Mouse (Mus musculus) CH12.LX (cell line): Measurements from ENCODE around the gene Rnf7. TPM values are rescaled to one million over a fixed set of nuclear protein-coding genes. Genes with fewer than 3 reads are reported as not detected.
"Not testable (repeated sequence)": the region's sequence is repeated elsewhere in the genome, so short reads cannot be mapped to it uniquely, and the experiment has no call there.

Experiments used
- DNase-seq: peaks from one replicate; pipeline ENCODE4 v3.0.0-alpha.2; 2013; ENCODE audit errors: extremely low read depth
- H3K27ac ChIP-seq: 2 replicates; pipeline ENCODE4 v1.5.1; 2012; ENCODE audit warnings: low read depth, mild to moderate bottlenecking, control low read depth, moderate library complexity; ENCODE audit not compliant: insufficient read depth
- H3K27me3 ChIP-seq: replicated peaks from 2 replicates; pipeline ENCODE3; 2012; ENCODE audit warnings: inconsistent platforms
- H3K36me3 ChIP-seq, 2 experiments: replicated peaks in 1 of 2; 2 replicates each; pipeline versions ENCODE3 to v1.6.1; 2012; ENCODE audit warnings: inconsistent platforms in 1 of 2, low read length in 1 of 2, mild to moderate bottlenecking in 1 of 2, mixed read lengths in 1 of 2, moderate library complexity in 1 of 2; ENCODE audit not compliant: control insufficient read depth in 1 of 2, insufficient read depth in 1 of 2
- H3K4me1 ChIP-seq, 2 experiments: 2 replicates each; pipeline ENCODE4 v1.6.1; 2012; ENCODE audit warnings: inconsistent platforms in 1 of 2, moderate library complexity in 1 of 2; ENCODE audit not compliant: insufficient read depth in 2 of 2, control insufficient read depth in 1 of 2
- H3K4me2 ChIP-seq: 2 replicates; pipeline ENCODE4 v1.6.1; 2012; ENCODE audit warnings: low read depth, mild to moderate bottlenecking, control low read depth; ENCODE audit not compliant: poor library complexity, insufficient read depth, severe bottlenecking
- H3K4me3 ChIP-seq, 3 experiments: fragments of 150-350 bp in 1 of 3; sonication (generic) in 1 of 3; replicated peaks in 1 of 3; 2 replicates each; pipeline versions ENCODE3 to v1.5.1; 2011 to 2012; ENCODE audit warnings: low read depth in 2 of 3, low read length in 2 of 3, mild to moderate bottlenecking in 2 of 3, moderate library complexity in 2 of 3, control low read depth in 1 of 3, improper control_type of control experiment in 1 of 3, inconsistent platforms in 1 of 3, mixed read lengths in 1 of 3; ENCODE audit not compliant: poor library complexity in 1 of 3
- H3K79me2 ChIP-seq: replicated peaks from 2 replicates; pipeline ENCODE4 v1.6.1; 2012; ENCODE audit warnings: mild to moderate bottlenecking, moderate library complexity; ENCODE audit not compliant: control insufficient read depth, poor library complexity, insufficient read depth, severe bottlenecking; ENCODE audit errors: extremely low read depth
- H3K9ac ChIP-seq: 2 replicates; pipeline ENCODE4 v1.6.1; 2012; ENCODE audit warnings: low read depth, mild to moderate bottlenecking, control low read depth, moderate library complexity; ENCODE audit not compliant: insufficient read depth
- H3K9me3 ChIP-seq: replicated peaks from 2 replicates; pipeline ENCODE3; 2012; ENCODE audit warnings: low read length, inconsistent platforms, mixed read lengths
- CTCF ChIP-seq, 2 experiments: IDR thresholded peaks in 1 of 2; conservative IDR thresholded peaks in 1 of 2; 2 replicates each; pipeline ENCODE4 v1.5.1; 2011 to 2012; ENCODE audit warnings: low read depth in 2 of 2, low read length in 2 of 2, improper control_type of control experiment in 1 of 2, inconsistent platforms in 1 of 2, mild to moderate bottlenecking in 1 of 2, moderate library complexity in 1 of 2
- ELF1 ChIP-seq: IDR thresholded peaks from 2 replicates; pipeline ENCODE4 v1.6.1; 2014; ENCODE audit warnings: low read depth, mild to moderate bottlenecking, inconsistent platforms, low read length, improper control_type of control experiment
- EP300 ChIP-seq: IDR thresholded peaks from 2 replicates; pipeline ENCODE4 v1.6.1; 2011; ENCODE audit warnings: low read length, improper control_type of control experiment
- ETS1 ChIP-seq: conservative IDR thresholded peaks from 2 replicates; pipeline ENCODE4 v1.6.1; 2012; ENCODE audit warnings: low read depth, mild to moderate bottlenecking, inconsistent platforms, low read length, improper control_type of control experiment, moderate library complexity
- HCFC1 ChIP-seq: IDR thresholded peaks from 2 replicates; pipeline ENCODE4 v1.6.1; 2012; ENCODE audit warnings: low read depth, mild to moderate bottlenecking, inconsistent platforms, low read length, improper control_type of control experiment
- JUN ChIP-seq: IDR thresholded peaks from 2 replicates; pipeline ENCODE4 v1.6.1; 2011; ENCODE audit warnings: low read depth, mild to moderate bottlenecking, low read length, improper control_type of control experiment, moderate library complexity; ENCODE audit not compliant: insufficient read depth
- MAFK ChIP-seq: IDR thresholded peaks from 2 replicates; pipeline ENCODE4 v1.6.1; 2011; ENCODE audit warnings: low read length, improper control_type of control experiment; ENCODE audit not compliant: insufficient replicate concordance
- MYC ChIP-seq: IDR thresholded peaks from 2 replicates; pipeline ENCODE4 v1.6.1; 2011; ENCODE audit warnings: low read depth, mild to moderate bottlenecking, improper control_type of control experiment, low read length
- TBP ChIP-seq: conservative IDR thresholded peaks from 2 replicates; pipeline ENCODE4 v1.6.1; 2011; ENCODE audit warnings: low read depth, low read length, improper control_type of control experiment
- USF1 ChIP-seq: IDR thresholded peaks from 2 replicates; pipeline ENCODE4 v1.6.1; 2014; ENCODE audit warnings: low read depth, mild to moderate bottlenecking, inconsistent platforms, low read length, improper control_type of control experiment
- USF2 ChIP-seq: conservative IDR thresholded peaks from 2 replicates; pipeline ENCODE4 v1.6.1; 2011; ENCODE audit warnings: low read depth, low read length, improper control_type of control experiment
- ZKSCAN1 ChIP-seq: IDR thresholded peaks from 2 replicates; pipeline ENCODE4 v1.6.1; 2012; ENCODE audit warnings: low read depth, inconsistent platforms, low read length, improper control_type of control experiment, borderline replicate concordance
- ZNF384 ChIP-seq: IDR thresholded peaks from 2 replicates; pipeline ENCODE4 v1.6.1; 2012; ENCODE audit warnings: low read depth, low read length, improper control_type of control experiment, inconsistent platforms
- dilution Hi-C: fragments of 300-500 bp; cut with MboI; formaldehyde crosslinking; loops from 2 replicates; pipeline ENCODE4 v1.14.3; 2020; ENCODE audit warnings: low sequenced_read_pairs; ENCODE audit not compliant: extremely low pct_unique_long_range_greater_than_20kb, extremely low pct_ligation_motif_present
- in situ Hi-C: fragments of 300-500 bp; cut with MboI; formaldehyde crosslinking; loops from 3 replicates; pipeline ENCODE4 v1.14.3; 2019; ENCODE audit warnings: low sequenced_read_pairs, low pct_ligation_motif_present, low pct_unique_long_range_greater_than_20kb, mixed read lengths
- polyA plus RNA-seq: library from polyadenylated mRNA; unstranded; fragments of >175 nt; gene quantifications from 2 replicates; pipeline ENCODE4 v1.2.1, GENCODE M21; 2012; ENCODE audit warnings: low read depth; ENCODE audit not compliant: insufficient read length
- total RNA-seq, 2 experiments: library from RNA; depleted of rRNA; stranded (reverse); fragments of 300-350 nt in 1 of 2; fragments of >200 nt in 1 of 2; gene quantifications; 2 replicates each; pipeline ENCODE4 v1.2.3; 2012 to 2014

Rnf7 gene
- total and polyA plus RNA-seq, 3 experiments = 131 to 277 (median 135) TPM

DNA sequence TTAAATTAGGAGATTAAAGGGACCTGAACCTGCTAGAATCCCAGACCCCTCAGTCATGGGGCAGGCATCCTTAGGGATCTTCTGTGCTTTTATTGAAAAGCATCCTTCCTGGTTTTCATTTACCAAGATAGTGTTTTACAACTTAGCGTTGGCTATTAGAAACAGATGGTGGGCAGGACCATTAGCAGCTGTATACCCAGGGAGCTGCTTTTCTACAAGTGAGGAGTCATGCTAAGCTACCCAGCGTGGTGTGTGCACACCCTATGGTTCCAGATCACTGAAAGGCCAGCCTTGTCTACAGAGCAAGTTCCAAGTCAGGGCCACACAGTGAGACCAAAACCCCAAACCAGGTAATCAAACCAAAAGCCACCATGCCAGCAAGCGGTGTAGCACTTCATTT lies 6.1 kb downstream of the Rnf7 start:
- H3K79me2 ChIP-seq = peaks cover 36% of the 10 kb centered on the region
- no peak overlapping the region for H3K4me2 ChIP-seq
- H3K27me3 ChIP-seq = no peaks in the 10 kb centered on the region
- H3K4me1 ChIP-seq = peaks cover 0 to 18% of the 10 kb centered on the region in 2 experiments; a peak in 2 of 4 replicates
- in situ Hi-C loops = no loop called here
- TF ChIP-seq CTCF (conservative IDR thresholded peaks at IDR 0.05 in 1 of 2, IDR thresholded peaks at IDR 0.05 in 1 of 2; ENCODE audit: low read depth in 2 of 2, low read length in 2 of 2) (no peak), TBP (no peak), JUN (no peak), ZNF384 (no peak), USF1 (no peak), USF2 (no peak), HCFC1 (no peak), ELF1 (no peak), ETS1 (no peak)
- H3K9ac ChIP-seq = no peak overlapping the region
- peaks cover 21 to 62% of the 10 kb centered on the region in 2 experiments for H3K36me3 ChIP-seq
- H3K9me3 ChIP-seq = no peaks in the 10 kb centered on the region
- dilution Hi-C loops = no loop called here
- H3K27ac ChIP-seq = no peak overlapping the region
- no peak for DNase-seq
- H3K4me3 ChIP-seq = no peak overlapping the region

DNA sequence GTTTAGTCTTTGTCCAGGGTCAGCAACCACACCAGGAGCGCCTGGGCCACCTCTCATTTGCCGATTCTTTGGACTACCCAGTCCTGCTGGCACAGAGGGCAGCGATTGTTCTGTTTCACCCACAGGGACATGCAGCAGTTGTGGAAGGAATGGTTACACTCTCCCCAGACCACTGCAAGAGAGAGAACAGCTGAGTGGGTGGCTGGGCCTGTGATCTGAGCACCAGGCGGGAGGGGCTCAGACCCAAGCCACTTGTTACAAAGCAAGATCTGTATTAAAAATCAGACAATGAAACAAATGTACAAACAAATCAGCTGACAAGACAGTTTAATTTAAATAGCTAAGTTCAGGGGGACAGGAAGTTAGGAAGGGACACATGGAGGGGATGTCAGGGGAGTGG lies 6.8 kb downstream of the Rnf7 start:
- H3K4me2 ChIP-seq, dilution Hi-C loops, H3K9me3 ChIP-seq, H3K27me3 ChIP-seq, H3K9ac ChIP-seq, H3K4me3 ChIP-seq, DNase-seq, H3K27ac ChIP-seq, in situ Hi-C loops: not testable (repeated sequence)
- H3K36me3 ChIP-seq = peaks cover 26 to 68% of the 10 kb centered on the region in 2 experiments
- H3K4me1 ChIP-seq = peaks cover 0 to 11% of the 10 kb centered on the region in 2 experiments; a peak in 1 of 4 replicates
- peaks cover 30% of the 10 kb centered on the region for H3K79me2 ChIP-seq

DNA sequence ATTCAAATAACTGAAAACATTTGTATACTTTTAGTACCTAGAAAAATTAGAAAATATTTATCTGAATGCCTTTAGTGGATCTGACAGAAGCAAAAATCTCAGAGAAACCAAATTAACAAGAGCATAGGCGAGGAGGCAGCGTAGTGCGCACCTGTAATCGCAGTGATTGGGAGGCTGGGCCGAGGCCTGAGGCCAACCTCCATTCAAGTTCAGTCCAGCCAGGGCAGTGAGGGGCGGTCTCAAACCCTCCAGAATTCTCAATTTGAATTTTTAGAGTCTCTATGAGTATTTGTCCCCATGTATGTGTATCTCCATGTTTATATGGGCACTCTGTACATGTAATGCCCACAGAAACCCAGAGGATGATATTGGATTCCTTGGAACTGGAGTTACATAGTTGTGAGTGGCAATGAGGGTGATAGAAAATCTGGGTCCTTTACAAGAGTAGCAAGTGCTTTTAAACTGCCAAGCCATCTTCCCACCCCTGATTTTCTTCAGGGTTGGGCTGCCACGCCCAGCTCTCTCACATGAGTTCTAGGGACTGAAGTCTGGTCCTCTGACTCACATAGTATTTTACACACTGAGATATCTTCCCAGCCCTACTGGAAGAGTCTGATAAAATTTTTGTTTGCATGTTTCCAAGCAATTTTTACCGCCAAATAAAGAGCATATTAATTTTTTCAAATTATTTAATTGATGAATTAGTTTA lies 8.1 kb downstream of the Rnf7 start:
- H3K4me1 ChIP-seq = peaks cover 0 to 4% of the 10 kb centered on the region in 2 experiments; a peak in 1 of 4 replicates
- H3K9me3 ChIP-seq = no peaks in the 10 kb centered on the region
- H3K27me3 ChIP-seq = no peaks in the 10 kb centered on the region
- dilution Hi-C loops (no loop called here), in situ Hi-C loops (no loop called here)
- H3K4me3 ChIP-seq = no peak overlapping the region
- no peak overlapping the region for H3K4me2 ChIP-seq
- H3K27ac ChIP-seq = no peak overlapping the region
- peaks cover 19% of the 10 kb centered on the region for H3K79me2 ChIP-seq
- no peak overlapping the region for H3K9ac ChIP-seq
- no peak for TF ChIP-seq MYC
- TF ChIP-seq EP300 = no peak
- TF ChIP-seq CTCF (conservative IDR thresholded peaks at IDR 0.05 in 1 of 2, IDR thresholded peaks at IDR 0.05 in 1 of 2; ENCODE audit: low read depth in 2 of 2, low read length in 2 of 2) = no peak
- no peak for TF ChIP-seq ZKSCAN1
- TF ChIP-seq MAFK = no peak
- no peak for DNase-seq
- H3K36me3 ChIP-seq = peaks cover 26 to 68% of the 10 kb centered on the region in 2 experiments
